Comparison of ENCODE assay signal across 10 mouse cellular contexts in genomic region chr5:110874711-110875110, GRCm38 (mm10). TPM values are rescaled to one million over a fixed set of nuclear protein-coding genes. Genes with fewer than 3 reads are reported as not detected.
A peak's percentile ranks its signal among the peaks of the same experiment; 100 is the strongest.
DNase-seq lines count a peak whose midpoint lies in the region; ATAC-seq lines count a peak whose summit lies in the region.
"Had no signal": no experiment of that assay in that cellular context is flagged by ENCODE, and none has a peak within 500 bp of the region (broad histone marks: within the 10 kb centered on the region; RNA-seq: fewer than 3 reads in every experiment).

No protein-coding gene starts in this region.

- 0 out of 2 replicates have a peak overlapping the region, but pooled peaks have one; percentile 3 for H3K9ac ChIP-seq in forebrain, embryonic 15.5 days (replicated peaks)
- no peak overlapping the region for H3K9ac ChIP-seq in forebrain, embryonic 13.5 days

- H3K27me3 ChIP-seq in forebrain, embryonic 15.5 days: no peaks in the 10 kb centered on the region
- no peaks in the 10 kb centered on the region for H3K27me3 ChIP-seq in forebrain, embryonic 13.5 days

- H3K27ac ChIP-seq in forebrain, embryonic 15.5 days (replicated peaks): no peak overlapping the region
- no peak overlapping the region for H3K27ac ChIP-seq in forebrain, embryonic 13.5 days
- H3K27ac ChIP-seq: kidney, postnatal 0 days; left cerebral cortex, adult 2 months had no signal

- no peak overlapping the region for H3K4me2 ChIP-seq in forebrain, embryonic 15.5 days (replicated peaks)
- no peak overlapping the region for H3K4me2 ChIP-seq in forebrain, embryonic 13.5 days

- ATAC-seq in forebrain, embryonic 15.5 days (replicated peaks): no peak
- ATAC-seq in forebrain, embryonic 13.5 days: no peak

- H3K4me3 ChIP-seq in forebrain, embryonic 15.5 days: no peak overlapping the region
- H3K4me3 ChIP-seq in forebrain, embryonic 13.5 days: no peak overlapping the region
- H3K4me3 ChIP-seq: left cerebral cortex, adult 2 months had no signal

- no peaks in the 10 kb centered on the region for H3K9me3 ChIP-seq in forebrain, embryonic 15.5 days
- no peaks in the 10 kb centered on the region for H3K9me3 ChIP-seq in forebrain, embryonic 13.5 days (replicated peaks)

- DNase-seq in kidney, postnatal 10 days: peak; percentile 35
- no peak for DNase-seq in kidney, adult 8-10 months
- DNase-seq in right cerebral cortex, postnatal 4 days: peak; percentile 44
- DNase-seq in right cerebral cortex, postnatal 36 days (ENCODE audit: low spot score in 2 of 2): no peak
- peak; percentile 30 for DNase-seq in mesoderm, embryonic 11.5 days (ENCODE audit: low read depth, low spot score)
- DNase-seq in urinary bladder, postnatal 36 days (ENCODE audit: low spot score in 2 of 2): no peak

- H3K36me3 ChIP-seq in forebrain, embryonic 15.5 days: no peaks in the 10 kb centered on the region
- peaks cover 17% of the 10 kb centered on the region for H3K36me3 ChIP-seq in forebrain, embryonic 13.5 days (ENCODE audit: poor library complexity, severe bottlenecking)

- peaks cover 39% of the 10 kb centered on the region for H3K4me1 ChIP-seq in forebrain, embryonic 15.5 days
- H3K4me1 ChIP-seq in forebrain, embryonic 13.5 days: peaks cover 48% of the 10 kb centered on the region

RNA-seq across cellular contexts. Expression of gene Ttc28, which starts 4.9 kb away (rescaled TPM):
- 40.7 and 42.8 TPM in 2 replicates for polyA plus RNA-seq in forebrain, embryonic 15.5 days (2015; fragmentation: Nextera tagmentation; extraction: Ambion mirVana)
- polyA plus RNA-seq in forebrain, embryonic 13.5 days (2015; fragmentation: Nextera tagmentation; extraction: Ambion mirVana): 22.8 and 23.2 TPM in 2 replicates

RNA-seq across cellular contexts. Expression of gene Chek2, which starts 34.9 kb away (rescaled TPM):
- polyA plus RNA-seq in forebrain, embryonic 15.5 days (2015; fragmentation: Nextera tagmentation; extraction: Ambion mirVana): 13.1 and 14.3 TPM in 2 replicates
- 25.9 and 28.9 TPM in 2 replicates for polyA plus RNA-seq in forebrain, embryonic 13.5 days (2015; fragmentation: Nextera tagmentation; extraction: Ambion mirVana)

RNA-seq across cellular contexts. Expression of gene Hscb, which starts 35.1 kb away (rescaled TPM):
- 11.2 and 11.9 TPM in 2 replicates for polyA plus RNA-seq in forebrain, embryonic 15.5 days (2015; fragmentation: Nextera tagmentation; extraction: Ambion mirVana)
- 15.6 and 16.9 TPM in 2 replicates for polyA plus RNA-seq in forebrain, embryonic 13.5 days (2015; fragmentation: Nextera tagmentation; extraction: Ambion mirVana)

Comparison
In these comparisons a context has a peak if more than half of its experiments do, and no peak if none do; other contexts are left out.
1. DNase-seq: peak in kidney, postnatal 10 days (single experiment), right cerebral cortex, postnatal 4 days (single experiment) and mesoderm, embryonic 11.5 days (single experiment); none in kidney, adult 8-10 months (0 of 2), right cerebral cortex, postnatal 36 days (0 of 2) and urinary bladder, postnatal 36 days (0 of 2).